Mouse (Mus musculus) common myeloid progenitor, adult 5-6 weeks (primary cell): Measurements from ENCODE around the gene Taok2. TPM values are rescaled to one million over a fixed set of nuclear protein-coding genes. Genes with fewer than 3 reads are reported as not detected.

ENCODE experiments used
- ATAC-seq: replicated peaks from 2 replicates; pipeline ENCODE4 v1.8.0; 2016; ENCODE audit warnings: low read depth, mild to moderate bottlenecking, moderate TSS enrichment, inconsistent platforms; ENCODE audit not compliant: poor library complexity, severe bottlenecking
- total RNA-seq: library from RNA; stranded (forward); fragments of 200-1000, 187-1606 nt; gene quantifications from 2 replicates; pipeline ENCODE4 v1.2.3, GENCODE M21; 2017

Taok2 gene
- total RNA-seq, 1 experiment from 2014 or later, result 32.2 TPM

DNA sequence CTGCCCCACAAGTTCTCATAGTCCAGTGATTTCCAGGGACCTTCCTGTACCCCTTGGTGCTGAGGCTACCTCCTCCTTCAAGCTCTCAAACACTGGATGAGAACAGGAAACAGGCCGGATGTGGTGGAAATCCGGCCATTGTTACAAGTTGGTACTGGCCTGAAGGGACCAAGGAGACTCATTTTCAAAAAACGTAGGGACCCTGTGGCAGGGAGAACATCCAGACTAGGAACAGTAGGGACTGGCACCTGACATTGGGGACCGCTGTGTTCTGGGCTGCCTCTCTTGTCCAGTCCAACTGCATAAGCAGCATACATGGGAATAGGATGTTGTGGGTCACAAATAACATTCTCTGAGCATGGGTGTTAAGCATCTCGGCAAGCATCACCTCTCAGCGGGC is 3.5 kb downstream of the Taok2 start:
- no peak for ATAC-seq

DNA sequence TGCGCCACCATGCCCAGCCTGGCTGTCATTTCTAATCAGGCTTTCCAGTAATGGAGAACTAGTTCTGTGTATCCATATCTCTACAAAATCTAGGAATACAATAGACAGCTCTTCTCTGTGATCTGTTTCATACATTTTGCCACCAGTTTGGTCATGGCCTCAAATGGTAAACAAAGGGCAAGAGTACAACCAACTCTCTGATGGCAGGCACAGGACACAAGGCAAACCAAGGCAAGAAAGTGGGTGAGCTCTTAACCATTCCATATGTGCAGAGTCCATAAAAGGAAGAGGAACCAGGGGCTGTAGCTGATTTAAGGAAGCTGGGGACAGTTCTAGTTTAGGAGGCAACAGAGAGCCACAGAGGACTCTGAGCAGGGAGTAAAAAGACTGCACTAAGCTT is 7.3 kb downstream of the Taok2 start:
- no peak for ATAC-seq

- ATAC-seq, result no peak
Observed at GRCm38 (mm10) chr7:126870520-126870891, 14.0 kb downstream of the Taok2 start.

- ATAC-seq, result no peak
Observed at GRCm38 (mm10) chr7:126869780-126870519, 14.6 kb downstream of the Taok2 start.

- no peak for ATAC-seq
Observed at GRCm38 (mm10) chr7:126868003-126868402, 16.5 kb downstream of the Taok2 start.

DNA sequence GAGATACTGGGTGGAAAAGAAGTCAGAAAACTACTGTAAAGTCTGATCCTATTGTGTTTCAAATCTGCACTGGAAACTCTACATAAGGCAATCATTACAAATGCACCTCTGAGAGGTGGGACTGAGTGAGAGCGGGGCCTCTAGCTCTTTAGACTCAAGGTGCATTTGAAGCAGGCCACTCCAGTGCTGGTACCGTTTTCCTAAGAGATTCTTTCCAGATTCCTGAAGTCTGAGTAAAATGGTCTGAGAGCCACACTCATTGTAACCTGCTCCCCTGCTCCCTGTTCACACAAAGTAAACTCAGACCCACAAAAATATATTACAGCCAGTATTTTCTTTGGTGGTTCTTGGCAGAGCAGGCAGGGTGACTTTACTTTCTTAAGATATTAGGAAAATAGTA is 17.0 kb downstream of the Taok2 start:
- no peak for ATAC-seq

- no peak for ATAC-seq
Observed at GRCm38 (mm10) chr7:126863791-126864190, 20.7 kb downstream of the Taok2 start.

DNA sequence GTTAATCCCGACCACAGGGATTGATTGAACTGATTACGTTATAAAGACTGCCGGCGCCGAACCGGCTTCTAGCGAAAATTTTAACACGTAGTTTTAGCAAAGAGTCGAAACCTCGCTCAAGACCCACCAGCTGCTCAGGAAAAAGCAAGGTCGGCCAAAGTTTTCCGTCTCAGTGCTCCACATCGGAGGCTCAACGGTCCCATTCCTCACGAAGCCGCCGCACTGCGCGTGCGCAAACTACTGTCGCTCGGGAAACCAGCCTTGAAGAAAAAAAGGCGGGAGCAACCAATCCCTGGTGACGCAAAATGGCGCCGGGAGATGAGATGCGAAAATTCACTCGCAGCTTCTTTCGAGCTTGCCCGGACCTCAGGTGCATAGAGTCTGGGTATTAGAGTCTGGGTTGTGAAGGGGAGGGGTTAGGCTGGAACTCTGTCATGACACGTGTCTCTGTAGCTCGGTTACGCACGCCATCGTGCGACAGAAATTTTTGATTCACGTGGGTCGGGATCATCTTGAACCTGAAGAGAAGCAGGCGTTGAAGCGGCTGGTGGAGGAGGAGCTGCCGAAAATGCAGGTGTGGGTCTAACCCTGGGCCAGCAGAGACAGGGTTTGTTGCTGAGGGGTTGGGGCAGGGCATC is 22.2 kb downstream of the Taok2 start, which contains the start of gene Ino80e:
Ino80e (minus strand) TSS at position 231 of the 638 bp plus-strand sequence.
- peak; percentile 71 for ATAC-seq

DNA sequence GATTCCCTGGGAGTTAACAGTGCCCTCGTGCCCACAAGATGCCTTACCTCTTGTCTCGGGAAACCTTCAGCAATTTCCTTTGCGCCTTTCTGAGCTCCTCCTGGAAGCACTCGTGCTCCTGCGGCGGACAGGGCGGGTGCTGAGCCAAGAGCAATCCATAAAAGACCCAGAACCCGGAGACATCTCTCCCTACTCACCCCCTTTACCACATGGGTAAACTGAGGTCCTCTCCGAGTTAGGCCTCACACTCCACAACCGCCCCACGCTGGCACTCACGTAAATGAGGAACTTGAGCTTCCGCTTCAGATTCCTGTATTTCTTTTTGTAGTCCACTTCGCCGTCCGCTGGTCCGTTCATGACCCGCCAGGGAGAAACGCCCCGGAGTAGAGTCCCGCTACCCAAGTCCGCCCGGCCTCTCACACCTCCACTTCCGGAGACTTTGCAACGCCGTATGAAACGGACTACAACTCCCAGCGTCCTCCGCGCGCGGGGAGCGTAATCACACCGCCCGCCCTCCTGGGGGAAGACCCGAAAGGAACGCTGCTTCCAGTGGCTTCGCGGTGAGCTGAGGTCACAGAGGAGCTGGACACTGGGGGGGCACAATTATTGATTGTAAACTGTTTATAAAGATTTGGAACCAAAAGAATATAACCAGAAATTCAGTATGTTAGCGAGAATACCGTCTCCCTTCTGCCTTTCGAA is 22.9 kb downstream of the Taok2 start, which contains the start of gene Hirip3:
Hirip3 (plus strand) TSS at position 544 of the 702 bp plus-strand sequence.
- peak; percentile 87 for ATAC-seq

- no peak for ATAC-seq
Observed at GRCm38 (mm10) chr7:126860987-126861386, 23.5 kb downstream of the Taok2 start.

DNA sequence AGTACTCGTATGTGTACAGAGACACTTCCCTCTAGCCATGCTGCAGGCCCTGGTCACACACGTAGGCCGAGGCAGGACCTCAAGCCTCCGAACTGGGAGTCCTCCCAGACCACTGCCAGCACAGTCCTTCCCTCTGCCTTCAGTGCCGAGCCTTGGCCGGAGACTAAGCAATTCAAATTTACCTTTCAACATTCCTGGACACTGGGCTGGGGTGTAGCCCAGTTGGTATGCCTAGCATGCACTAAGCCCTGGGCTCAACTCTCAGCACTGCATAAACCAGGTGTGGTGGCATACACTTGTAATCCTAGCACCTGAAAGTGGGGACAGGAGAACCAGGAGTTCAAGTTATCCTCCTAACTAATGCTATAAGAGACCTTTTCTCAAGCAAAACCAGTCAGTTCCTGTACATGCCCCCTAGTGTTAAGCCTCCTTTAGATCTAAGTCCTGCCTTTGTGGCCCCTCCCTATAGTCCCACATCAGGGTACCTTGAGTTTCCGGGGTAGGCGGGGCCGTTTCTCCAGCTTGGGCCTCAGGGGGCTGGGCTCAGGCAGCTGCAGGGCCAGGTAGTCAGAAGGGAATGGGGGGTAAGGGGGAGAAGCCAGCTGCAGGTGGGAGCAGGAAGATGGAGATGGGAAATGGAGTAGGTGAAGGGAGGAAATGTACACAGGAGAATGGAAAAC is 27.6 kb downstream of the Taok2 start:
- no peak for ATAC-seq

GRCm38 (mm10) chr7:126855641-126856040 is 28.9 kb downstream of the Taok2 start:
- no peak for ATAC-seq

DNA sequence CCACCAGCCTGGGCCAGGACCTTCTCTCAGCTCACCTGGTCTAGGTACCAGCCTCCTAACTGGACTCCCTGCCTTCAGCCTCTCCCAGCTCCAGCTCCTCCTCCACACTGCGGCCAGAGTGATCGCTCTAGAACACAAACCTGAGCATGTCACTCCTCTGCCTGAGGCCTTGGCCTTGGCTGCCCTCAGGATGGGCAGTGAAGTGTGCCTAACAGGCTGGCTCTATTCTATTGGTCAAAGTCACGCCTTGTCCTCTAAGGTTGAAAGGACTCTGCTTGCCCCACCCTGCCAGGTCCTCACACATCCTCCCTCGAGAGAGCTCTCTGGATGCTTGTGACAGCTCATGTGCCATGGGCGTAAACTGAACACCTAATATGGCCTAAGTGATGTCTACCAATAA is 31.0 kb downstream of the Taok2 start:
- ATAC-seq, result no peak

DNA sequence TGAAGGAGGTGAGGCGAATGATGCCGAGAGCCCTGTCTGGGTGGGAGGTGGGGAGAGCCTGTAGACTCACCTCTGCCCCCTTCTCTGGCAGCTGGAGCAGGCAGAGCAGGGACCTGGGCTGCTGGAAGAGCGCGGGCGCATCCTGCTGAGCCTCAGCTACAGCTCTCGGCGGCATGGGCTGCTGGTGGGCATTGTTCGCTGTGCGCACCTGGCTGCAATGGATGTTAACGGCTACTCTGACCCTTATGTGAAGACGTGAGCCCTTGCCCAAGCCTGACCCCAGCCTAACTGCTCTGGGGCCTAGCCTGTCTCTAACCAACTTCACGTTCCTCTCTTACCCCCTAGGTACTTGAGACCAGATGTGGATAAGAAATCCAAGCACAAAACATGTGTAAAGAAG is 33.3 kb downstream of the Taok2 start:
- no peak for ATAC-seq

- no peak for ATAC-seq
Observed at GRCm38 (mm10) chr7:126850161-126850560, 34.3 kb downstream of the Taok2 start.

DNA sequence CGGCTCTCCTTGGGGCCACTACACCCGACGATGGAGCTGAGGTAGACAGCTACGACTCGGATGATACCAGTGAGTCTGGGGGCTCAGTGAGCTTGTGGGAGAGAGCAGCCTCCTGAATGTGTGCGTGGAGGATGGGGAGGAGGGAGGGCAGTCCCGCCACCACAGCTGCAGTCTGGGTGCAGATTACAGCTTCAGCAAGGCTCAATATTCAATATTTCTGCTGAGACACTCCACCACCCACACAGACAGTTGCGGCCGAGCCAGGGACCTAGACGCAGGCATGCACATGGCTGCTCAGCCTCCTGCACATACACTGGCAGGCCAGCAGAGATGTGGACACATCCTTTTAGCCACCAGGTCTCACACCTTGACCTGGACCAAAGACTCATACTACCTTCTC is 35.7 kb downstream of the Taok2 start:
- ATAC-seq, result no peak

- ATAC-seq, result 0 out of 2 replicates have a peak, but pooled peaks have one; percentile 16
Observed at GRCm38 (mm10) chr7:126847421-126848398, 36.8 kb downstream of the Taok2 start.

- no peak for ATAC-seq
Observed at GRCm38 (mm10) chr7:126847116-126847420, 37.4 kb downstream of the Taok2 start, which contains the start of gene Doc2a. TSS of gene Doc2a (plus strand) at chr7:126847416.

DNA sequence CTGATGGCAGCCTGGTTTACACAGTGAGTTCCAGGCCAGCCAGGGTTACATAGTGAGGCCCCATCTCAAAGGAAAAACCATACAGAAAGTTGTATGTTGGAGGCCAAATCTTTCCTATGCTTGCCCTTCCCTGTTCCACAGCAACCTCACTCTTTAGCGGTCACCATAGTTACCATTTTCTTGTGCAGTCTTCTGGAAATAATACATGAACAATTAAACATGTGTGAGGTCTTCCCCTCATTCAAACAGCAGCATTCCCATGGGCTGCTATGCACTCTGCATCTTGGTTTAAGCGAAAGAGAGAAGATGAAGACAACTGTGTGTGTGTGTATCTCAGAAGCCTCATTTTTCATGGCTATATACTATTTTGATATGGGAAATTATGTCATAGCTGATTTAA is 39.0 kb downstream of the Taok2 start:
- no peak for ATAC-seq
